Mouse (Mus musculus) cerebellum, adult 2 months (tissue): ENCODE results near the gene Prrg2. TPM values are rescaled to one million over a fixed set of nuclear protein-coding genes. Genes with fewer than 3 reads are reported as not detected.

Experiments
- DNase-seq, 2 experiments: peaks; one replicate each; pipeline ENCODE4 v3.0.0; 2021
- H3K27ac ChIP-seq: fragments of 200-500 bp; 2 replicates; pipeline ENCODE4 v1.5.1; 2012; ENCODE audit warnings: low read length, control low read depth, inconsistent platforms; ENCODE audit not compliant: insufficient read depth
- H3K27me3 ChIP-seq: fragments of 200-500 bp; 2 replicates; pipeline ENCODE4 v1.6.1; 2012; ENCODE audit warnings: inconsistent platforms, mild to moderate bottlenecking, low read length, moderate library complexity; ENCODE audit not compliant: control insufficient read depth, insufficient read depth
- H3K4me1 ChIP-seq: fragments of 200-500 bp; 2 replicates; pipeline ENCODE4 v1.6.1; 2011; ENCODE audit warnings: low read length; ENCODE audit not compliant: control insufficient read depth, insufficient read depth
- H3K4me3 ChIP-seq: fragments of 200-500 bp; replicated peaks from 2 replicates; pipeline ENCODE3; 2011; ENCODE audit warnings: mild to moderate bottlenecking, low read depth, low read length, control low read depth; ENCODE audit not compliant: insufficient read depth
- CTCF ChIP-seq: fragments of 200-500 bp; IDR thresholded peaks from 2 replicates; pipeline ENCODE4 v1.5.1; 2011; ENCODE audit warnings: low read depth, mild to moderate bottlenecking, control low read depth, low read length, moderate library complexity, borderline replicate concordance; ENCODE audit not compliant: insufficient read depth
- POLR2A ChIP-seq: fragments of 200-500 bp; IDR thresholded peaks from 2 replicates; pipeline ENCODE4 v1.6.1; 2011; ENCODE audit warnings: low read length, control low read depth, borderline replicate concordance; ENCODE audit not compliant: insufficient read depth
- WGBS: fragments of 180-500 bp; shearing (Covaris S2); methylation state at CpG from one replicate; pipeline ENCODE4 v1.1.7; 2018; 5-methylcytosine and 5-hydroxymethylcytosine counted together
- polyA plus RNA-seq: library from polyadenylated mRNA; depleted of rRNA; stranded (reverse); fragments of >200 nt; gene quantifications from 2 replicates; pipeline ENCODE4 v1.2.3, GENCODE M21; 2012

Gene Prrg2
- polyA plus RNA-seq, 1 experiment: 23.7 TPM

- Histone ChIP-seq H3K27ac (no peak overlapping the region), H3K4me1 (peaks cover 9% of the 10 kb centered on the region), H3K27me3 (no peaks in the 10 kb centered on the region), H3K4me3 (peak overlapping the region; percentile 70)
- no peak for DNase-seq
- WGBS: 4% methylated on average over 13 of the region's 13 CpGs
- TF ChIP-seq CTCF (no peak), POLR2A (no peak)
Observed at GRCm38 (mm10) chr7:45051601-45051974, 10.9 kb downstream of the Prrg2 start.

- TF ChIP-seq POLR2A (no peak), CTCF (no peak)
- DNase-seq: peak; percentile 71 to 86
- H3K27ac ChIP-seq: no peak overlapping the region
- WGBS: 3% methylated on average over 16 of the region's 16 CpGs
- peaks cover 9% of the 10 kb centered on the region for H3K4me1 ChIP-seq
- H3K27me3 ChIP-seq: no peaks in the 10 kb centered on the region
- H3K4me3 ChIP-seq: peak overlapping the region; percentile 70
Observed at GRCm38 (mm10) chr7:45050945-45051600, 11.4 kb downstream of the Prrg2 start.

- no peak for DNase-seq
- no peak overlapping the region for H3K4me3 ChIP-seq
Observed at GRCm38 (mm10) chr7:45048923-45049657, 13.4 kb downstream of the Prrg2 start.

GRCm38 (mm10) chr7:45048001-45048890 is 14.2 kb downstream of the Prrg2 start:
- TF ChIP-seq POLR2A (no peak), CTCF (no peak)
- peak in 1 of 2 experiments; percentile 41 for DNase-seq
- Histone ChIP-seq H3K4me3 (no peak overlapping the region), H3K4me1 (peaks cover 9% of the 10 kb centered on the region), H3K27ac (no peak overlapping the region), H3K27me3 (no peaks in the 10 kb centered on the region)
- 51% methylated on average over 38 of the region's 38 CpGs for WGBS

More at GRCm38 (mm10) chr7:45048923-45049657, 13.4 kb downstream of the Prrg2 start:
- TF ChIP-seq CTCF (no peak), POLR2A (no peak)
- H3K27ac ChIP-seq: no peak overlapping the region
- peaks cover 9% of the 10 kb centered on the region for H3K4me1 ChIP-seq
- 79% methylated on average over 23 of the region's 23 CpGs for WGBS
- no peaks in the 10 kb centered on the region for H3K27me3 ChIP-seq

- no peak for TF ChIP-seq CTCF
- DNase-seq: no peak
- no peak overlapping the region for H3K27ac ChIP-seq
- WGBS: 94% methylated on average over 14 of the region's 14 CpGs
- H3K4me1 ChIP-seq: peaks cover 9% of the 10 kb centered on the region
- H3K27me3 ChIP-seq: no peaks in the 10 kb centered on the region
- no peak overlapping the region for H3K4me3 ChIP-seq
Observed at GRCm38 (mm10) chr7:45047491-45047890, 15.0 kb downstream of the Prrg2 start.

GRCm38 (mm10) chr7:45046853-45047350 is 15.6 kb downstream of the Prrg2 start:
- Histone ChIP-seq H3K27me3 (no peaks in the 10 kb centered on the region), H3K4me1 (peaks cover 9% of the 10 kb centered on the region), H3K4me3 (no peak overlapping the region), H3K27ac (no peak overlapping the region)
- WGBS: 93% methylated on average over 26 of the region's 26 CpGs
- TF ChIP-seq POLR2A: no peak
- no peak for TF ChIP-seq CTCF
- DNase-seq: no peak

- no peak for TF ChIP-seq POLR2A
- no peak for TF ChIP-seq CTCF
- Histone ChIP-seq H3K27ac (no peak overlapping the region), H3K27me3 (no peaks in the 10 kb centered on the region), H3K4me1 (peaks cover 6% of the 10 kb centered on the region), H3K4me3 (no peak overlapping the region)
- no peak for DNase-seq
- 82% methylated on average over 22 of the region's 22 CpGs for WGBS
Observed at GRCm38 (mm10) chr7:45045741-45046140, 16.7 kb downstream of the Prrg2 start.
